Mouse (Mus musculus) embryonic fibroblast, embryonic 13.5 days (primary cell): ENCODE results near the gene Tmx4. TPM values are rescaled to one million over a fixed set of nuclear protein-coding genes. Genes with fewer than 3 reads are reported as not detected.

ENCODE experiments used
- H3K27ac ChIP-seq: 2 replicates; pipeline ENCODE4 v1.5.1; 2012; ENCODE audit warnings: low read length, control low read depth, inconsistent platforms; ENCODE audit not compliant: insufficient read depth
- H3K4me1 ChIP-seq: 2 replicates; pipeline ENCODE4 v1.6.1; 2011; ENCODE audit warnings: low read length; ENCODE audit not compliant: control insufficient read depth, insufficient read depth
- H3K4me3 ChIP-seq: 2 replicates; pipeline ENCODE4 v1.5.1; 2011; ENCODE audit warnings: mild to moderate bottlenecking, control low read depth, low read length; ENCODE audit not compliant: insufficient read depth
- CTCF ChIP-seq: IDR thresholded peaks from 2 replicates; pipeline ENCODE4 v1.5.1; 2011; ENCODE audit warnings: mild to moderate bottlenecking, control low read depth, low read length, moderate library complexity, borderline replicate concordance; ENCODE audit not compliant: insufficient read depth
- POLR2A ChIP-seq: IDR thresholded peaks from 2 replicates; pipeline ENCODE4 v1.6.1; 2011; ENCODE audit warnings: low read depth, mild to moderate bottlenecking, control low read depth, low read length, moderate library complexity
- polyA plus RNA-seq: library from polyadenylated mRNA; stranded (reverse); fragments of >200 nt; gene quantifications from 2 replicates; pipeline ENCODE4 v1.2.4, GENCODE M21; 2011; ENCODE audit warnings: low read depth; ENCODE audit not compliant: missing spikeins, insufficient read length

Tmx4 gene
- polyA plus RNA-seq, 1 experiment = 22.8 TPM

GRCm38 (mm10) chr2:134591081-134591694, 52.8 kb downstream of the Tmx4 start:
- TF ChIP-seq CTCF = no peak
- no peak for TF ChIP-seq POLR2A

GRCm38 (mm10) chr2:134585243-134585642, 58.7 kb downstream of the Tmx4 start:
- Histone ChIP-seq H3K4me1 (no peaks in the 10 kb centered on the region), H3K4me3 (no peak overlapping the region), H3K27ac (no peak overlapping the region)
- TF ChIP-seq POLR2A = no peak
- no peak for TF ChIP-seq CTCF

More at GRCm38 (mm10) chr2:134591081-134591694, 52.8 kb downstream of the Tmx4 start:
- Histone ChIP-seq H3K27ac (no peak overlapping the region), H3K4me3 (no peak overlapping the region), H3K4me1 (no peaks in the 10 kb centered on the region)

- Histone ChIP-seq H3K27ac (no peak overlapping the region), H3K4me1 (no peaks in the 10 kb centered on the region), H3K4me3 (no peak overlapping the region)
- TF ChIP-seq POLR2A = no peak
Observed at GRCm38 (mm10) chr2:134559422-134559821, 84.5 kb downstream of the Tmx4 start.

- TF ChIP-seq CTCF = no peak
- no peak for TF ChIP-seq POLR2A
- no peak within 1 kb of the TSS for H3K27ac ChIP-seq
- no peak within 1 kb of the TSS for H3K4me3 ChIP-seq
- no peaks in the 10 kb centered on the region for H3K4me1 ChIP-seq
Observed at GRCm38 (mm10) chr2:134554221-134554727, 89.7 kb downstream of the Tmx4 start, which contains the start of gene Hao1. Gene Hao1, minus strand, starts transcription at chr2:134554368.

- Histone ChIP-seq H3K27ac (no peak overlapping the region), H3K4me3 (no peak overlapping the region), H3K4me1 (no peaks in the 10 kb centered on the region)
- TF ChIP-seq POLR2A (no peak), CTCF (no peak)
Observed at GRCm38 (mm10) chr2:134552358-134552757, 91.6 kb downstream of the Tmx4 start.

GRCm38 (mm10) chr2:134549770-134550169, 94.2 kb downstream of the Tmx4 start:
- no peak overlapping the region for H3K27ac ChIP-seq
- peaks cover 4% of the 10 kb centered on the region; the same call in 1 of the 2 replicates for H3K4me1 ChIP-seq
- no peak overlapping the region for H3K4me3 ChIP-seq
- TF ChIP-seq POLR2A (no peak), CTCF (no peak)

- Histone ChIP-seq H3K27ac (peak overlapping the region; percentile 26), H3K4me1 (peaks cover 6% of the 10 kb centered on the region; the same call in 1 of the 2 replicates), H3K4me3 (no peak overlapping the region)
- TF ChIP-seq POLR2A = no peak
- TF ChIP-seq CTCF = no peak
Observed at GRCm38 (mm10) chr2:134545116-134545515, 98.8 kb downstream of the Tmx4 start.

GRCm38 (mm10) chr2:134544321-134545065, 99.5 kb downstream of the Tmx4 start:
- TF ChIP-seq POLR2A (no peak), CTCF (no peak)
- peak overlapping the region; percentile 26 for H3K27ac ChIP-seq

More at GRCm38 (mm10) chr2:134544321-134545065, 99.5 kb downstream of the Tmx4 start:
- Histone ChIP-seq H3K4me3 (no peak overlapping the region), H3K4me1 (peaks cover 6% of the 10 kb centered on the region; the same call in 1 of the 2 replicates)

Other genes with a start within 250 kb of the Tmx4 start
- gene Hao1, start 89.8 kb downstream of the Tmx4 start, polyA plus RNA-seq = not detected in 2 replicates
- gene Plcb1, start 141.9 kb upstream of the Tmx4 start, polyA plus RNA-seq = 2.8 and 6.4 TPM in 2 replicates